Mouse (Mus musculus): ENCODE measurements around the gene Ssbp2. TPM values are rescaled to one million over a fixed set of nuclear protein-coding genes. Genes with fewer than 3 reads are reported as not detected.

The Ssbp2 gene
- polyA plus RNA-seq, 1 experiment from 2014 or later, result 44.2 TPM

GRCm38 (mm10) chr13:91631291-91631799 lies 171.3 kb downstream of the Ssbp2 start:
- 61% methylated on average over 9 of the region's 9 CpGs for WGBS (ENCODE audit: insufficient replicate concordance)
- Histone ChIP-seq H3K4me2 (no peak overlapping the region), H3K4me3 (replicated peaks) (no peak overlapping the region), H3K9me3 (replicated peaks) (no peaks in the 10 kb centered on the region), H3K27ac (replicated peaks) (no peak overlapping the region), H3K27me3 (no peaks in the 10 kb centered on the region), H3K4me1 (replicated peaks) (peaks cover 11% of the 10 kb centered on the region), H3K36me3 (replicated peaks) (no peaks in the 10 kb centered on the region), H3K9ac (no peak overlapping the region)
- no peak for ATAC-seq (ENCODE audit: insufficient read depth)

GRCm38 (mm10) chr13:91634123-91634522 lies 174.0 kb downstream of the Ssbp2 start:
- no peaks in the 10 kb centered on the region for H3K27me3 ChIP-seq

GRCm38 (mm10) chr13:91635957-91636356 lies 175.9 kb downstream of the Ssbp2 start:
- Histone ChIP-seq H3K9ac (no peak overlapping the region), H3K36me3 (replicated peaks) (no peaks in the 10 kb centered on the region), H3K4me2 (peak overlapping the region; percentile 11; the same call in 1 of the 2 replicates), H3K4me3 (replicated peaks) (no peak overlapping the region), H3K27ac (replicated peaks) (no peak overlapping the region; the same call in 1 of the 2 replicates), H3K27me3 (no peaks in the 10 kb centered on the region), H3K4me1 (replicated peaks) (peaks cover 17% of the 10 kb centered on the region), H3K9me3 (replicated peaks) (no peaks in the 10 kb centered on the region)
- ATAC-seq (ENCODE audit: insufficient read depth), result no peak
- WGBS (ENCODE audit: insufficient replicate concordance), result 58% methylated on average over 2 of the region's 2 CpGs

More at GRCm38 (mm10) chr13:91634123-91634522, 174.0 kb downstream of the Ssbp2 start:
- Histone ChIP-seq H3K4me1 (replicated peaks) (peaks cover 15% of the 10 kb centered on the region), H3K4me3 (replicated peaks) (no peak overlapping the region), H3K36me3 (replicated peaks) (no peaks in the 10 kb centered on the region), H3K4me2 (no peak overlapping the region), H3K27ac (replicated peaks) (no peak overlapping the region), H3K9ac (no peak overlapping the region), H3K9me3 (replicated peaks) (no peaks in the 10 kb centered on the region)
- no peak for ATAC-seq (ENCODE audit: insufficient read depth)
- 52% methylated on average over 7 of the region's 7 CpGs for WGBS (ENCODE audit: insufficient replicate concordance)

- H3K36me3 ChIP-seq (replicated peaks), result no peaks in the 10 kb centered on the region
- 13% methylated on average over 5 of the region's 5 CpGs for WGBS (ENCODE audit: insufficient replicate concordance)
- no peak overlapping the region for H3K27ac ChIP-seq (replicated peaks)
- H3K9ac ChIP-seq, result no peak overlapping the region
- no peaks in the 10 kb centered on the region for H3K9me3 ChIP-seq (replicated peaks)
- no peak overlapping the region for H3K4me3 ChIP-seq (replicated peaks)
- ATAC-seq (ENCODE audit: insufficient read depth), result 0 out of 2 replicates have a peak, but pooled peaks have one; percentile 65
- peaks cover 13% of the 10 kb centered on the region for H3K4me1 ChIP-seq (replicated peaks)
- H3K4me2 ChIP-seq, result no peak overlapping the region
- H3K27me3 ChIP-seq, result no peaks in the 10 kb centered on the region
These were observed 176.7 kb downstream of the Ssbp2 start for GRCm38 (mm10) chr13:91636814-91637213.

- no peak for ATAC-seq (ENCODE audit: insufficient read depth)
- H3K36me3 ChIP-seq (replicated peaks), result no peaks in the 10 kb centered on the region
- H3K4me3 ChIP-seq (replicated peaks), result no peak overlapping the region
- H3K9ac ChIP-seq, result no peak overlapping the region
- peaks cover 13% of the 10 kb centered on the region for H3K4me1 ChIP-seq (replicated peaks)
- H3K4me2 ChIP-seq, result no peak overlapping the region
- no peaks in the 10 kb centered on the region for H3K9me3 ChIP-seq (replicated peaks)
- no peaks in the 10 kb centered on the region for H3K27me3 ChIP-seq
- WGBS (ENCODE audit: insufficient replicate concordance), result 26% methylated on average over 5 of the region's 5 CpGs
- no peak overlapping the region; the same call in 1 of the 2 replicates for H3K27ac ChIP-seq (replicated peaks)
These were observed 178.8 kb downstream of the Ssbp2 start for GRCm38 (mm10) chr13:91638836-91639235.

- peaks cover 13% of the 10 kb centered on the region for H3K4me1 ChIP-seq (replicated peaks)
- no peak overlapping the region for H3K4me3 ChIP-seq (replicated peaks)
- no peak for ATAC-seq (ENCODE audit: insufficient read depth)
- H3K4me2 ChIP-seq, result no peak overlapping the region
- H3K9ac ChIP-seq, result no peak overlapping the region
- H3K27me3 ChIP-seq, result no peaks in the 10 kb centered on the region
- H3K36me3 ChIP-seq (replicated peaks), result no peaks in the 10 kb centered on the region
- no peaks in the 10 kb centered on the region for H3K9me3 ChIP-seq (replicated peaks)
- WGBS (ENCODE audit: insufficient replicate concordance), result 75% methylated on average over 5 of the region's 5 CpGs
- no peak overlapping the region for H3K27ac ChIP-seq (replicated peaks)
These were observed 180.1 kb downstream of the Ssbp2 start for GRCm38 (mm10) chr13:91640219-91640618.

- Histone ChIP-seq H3K4me3 (replicated peaks) (no peak overlapping the region), H3K36me3 (replicated peaks) (no peaks in the 10 kb centered on the region), H3K4me2 (no peak overlapping the region), H3K27ac (replicated peaks) (no peak overlapping the region), H3K9me3 (replicated peaks) (no peaks in the 10 kb centered on the region), H3K27me3 (no peaks in the 10 kb centered on the region), H3K4me1 (replicated peaks) (no peaks in the 10 kb centered on the region), H3K9ac (no peak overlapping the region)
- ATAC-seq (ENCODE audit: insufficient read depth), result no peak
- WGBS (ENCODE audit: insufficient replicate concordance), result 65% methylated on average over 6 of the region's 6 CpGs
These were observed 188.2 kb downstream of the Ssbp2 start for GRCm38 (mm10) chr13:91648240-91648639.

GRCm38 (mm10) chr13:91649926-91650325 lies 189.8 kb downstream of the Ssbp2 start:
- no peak overlapping the region for H3K4me3 ChIP-seq (replicated peaks)
- no peak for ATAC-seq (ENCODE audit: insufficient read depth)
- H3K9me3 ChIP-seq (replicated peaks), result no peaks in the 10 kb centered on the region
- no peak overlapping the region for H3K9ac ChIP-seq
- no peaks in the 10 kb centered on the region for H3K36me3 ChIP-seq (replicated peaks)
- H3K27ac ChIP-seq (replicated peaks), result no peak overlapping the region
- H3K4me1 ChIP-seq (replicated peaks), result no peaks in the 10 kb centered on the region
- H3K27me3 ChIP-seq, result no peaks in the 10 kb centered on the region
- no peak overlapping the region for H3K4me2 ChIP-seq
- 65% methylated on average over 7 of the region's 7 CpGs for WGBS (ENCODE audit: insufficient replicate concordance)

- ATAC-seq (ENCODE audit: insufficient read depth), result no peak
- H3K4me2 ChIP-seq, result no peak overlapping the region
- H3K36me3 ChIP-seq (replicated peaks), result no peaks in the 10 kb centered on the region
- H3K9ac ChIP-seq, result no peak overlapping the region
- 76% methylated on average over 5 of the region's 5 CpGs for WGBS (ENCODE audit: insufficient replicate concordance)
- no peak overlapping the region for H3K27ac ChIP-seq (replicated peaks)
- H3K9me3 ChIP-seq (replicated peaks), result no peaks in the 10 kb centered on the region
- no peaks in the 10 kb centered on the region for H3K27me3 ChIP-seq
- no peak overlapping the region for H3K4me3 ChIP-seq (replicated peaks)
- no peaks in the 10 kb centered on the region for H3K4me1 ChIP-seq (replicated peaks)
These were observed 201.1 kb downstream of the Ssbp2 start for GRCm38 (mm10) chr13:91661068-91661795.

GRCm38 (mm10) chr13:91662751-91663150 lies 202.7 kb downstream of the Ssbp2 start:
- Histone ChIP-seq H3K9ac (no peak overlapping the region), H3K4me1 (replicated peaks) (no peaks in the 10 kb centered on the region), H3K36me3 (replicated peaks) (no peaks in the 10 kb centered on the region), H3K27me3 (no peaks in the 10 kb centered on the region), H3K27ac (replicated peaks) (no peak overlapping the region), H3K9me3 (replicated peaks) (no peaks in the 10 kb centered on the region), H3K4me2 (no peak overlapping the region), H3K4me3 (replicated peaks) (no peak overlapping the region)
- WGBS (ENCODE audit: insufficient replicate concordance), result 66% methylated on average over 2 of the region's 2 CpGs
- ATAC-seq (ENCODE audit: insufficient read depth), result no peak

- no peaks in the 10 kb centered on the region for H3K9me3 ChIP-seq (replicated peaks)
- 60% methylated on average over 3 of the region's 3 CpGs for WGBS (ENCODE audit: insufficient replicate concordance)
- H3K9ac ChIP-seq, result no peak overlapping the region
- H3K4me3 ChIP-seq (replicated peaks), result no peak overlapping the region
- no peaks in the 10 kb centered on the region for H3K4me1 ChIP-seq (replicated peaks)
- H3K36me3 ChIP-seq (replicated peaks), result peaks cover 10% of the 10 kb centered on the region; the same call in 1 of the 2 replicates
- H3K27ac ChIP-seq (replicated peaks), result no peak overlapping the region
- no peak overlapping the region for H3K4me2 ChIP-seq
- no peaks in the 10 kb centered on the region for H3K27me3 ChIP-seq
- ATAC-seq (ENCODE audit: insufficient read depth), result no peak
These were observed 213.2 kb downstream of the Ssbp2 start for GRCm38 (mm10) chr13:91673241-91673640.

Data from liver, embryonic 15.5 days (tissue).